Mouse (Mus musculus) right cerebral cortex, postnatal 36 days (tissue): ENCODE results near the gene Smim23.

Source experiments
- DNase-seq, 2 experiments: peaks; one replicate each; pipeline ENCODE4 v3.0.0; 2022; ENCODE audit warnings: low spot score in 2 of 2, mixed read lengths in 1 of 2

Smim23 gene

GRCm38 (mm10) chr11:32780747-32781536, 43.5 kb downstream of the Smim23 start:
- DNase-seq = peak; percentile 9 to 11

GRCm38 (mm10) chr11:32768642-32769343, 55.6 kb downstream of the Smim23 start:
- DNase-seq = no peak
